Mouse (Mus musculus) 3T3-L1 (cell line): ENCODE measurements around the gene Ckm.

Experiments used
- DNase-seq: peaks from one replicate; pipeline ENCODE4 v3.0.0-alpha.2; 2015; ENCODE audit warnings: low read depth, low spot score

Ckm gene

GRCm38 (mm10) chr7:19430402-19430801, 25.8 kb downstream of the Ckm start:
- DNase-seq = no peak

GRCm38 (mm10) chr7:19432475-19432874, 27.9 kb downstream of the Ckm start:
- no peak for DNase-seq

- DNase-seq = no peak
Observed at GRCm38 (mm10) chr7:19436276-19436675, 31.7 kb downstream of the Ckm start.

GRCm38 (mm10) chr7:19437048-19437447, 32.5 kb downstream of the Ckm start:
- DNase-seq = no peak

GRCm38 (mm10) chr7:19441448-19442091, 37.0 kb downstream of the Ckm start:
- DNase-seq = no peak

GRCm38 (mm10) chr7:19443344-19443743, 38.8 kb downstream of the Ckm start:
- DNase-seq = peak; percentile 87

- no peak for DNase-seq
Observed at GRCm38 (mm10) chr7:19444801-19445200, 40.2 kb downstream of the Ckm start.

- DNase-seq = no peak
Observed at GRCm38 (mm10) chr7:19447689-19448088, 43.1 kb downstream of the Ckm start.

- no peak for DNase-seq
Observed at GRCm38 (mm10) chr7:19449165-19449564, 44.6 kb downstream of the Ckm start.

- DNase-seq = no peak
Observed at GRCm38 (mm10) chr7:19455186-19455585, 50.6 kb downstream of the Ckm start.

- DNase-seq = no peak
Observed at GRCm38 (mm10) chr7:19455819-19456495, 51.4 kb downstream of the Ckm start.

GRCm38 (mm10) chr7:19456628-19457027, 52.1 kb downstream of the Ckm start:
- DNase-seq = no peak

GRCm38 (mm10) chr7:19457414-19458071, 53.0 kb downstream of the Ckm start:
- no peak for DNase-seq

- peak; percentile 55 for DNase-seq
Observed at GRCm38 (mm10) chr7:19458072-19458486, 53.5 kb downstream of the Ckm start.

GRCm38 (mm10) chr7:19458591-19459111, 54.1 kb downstream of the Ckm start, which contains the start of gene Mark4:
Gene Mark4 (minus strand): TSS chr7:19458821.
- DNase-seq = peak; percentile 83

- no peak for DNase-seq
Observed at GRCm38 (mm10) chr7:19459144-19459870, 54.7 kb downstream of the Ckm start.

- no peak for DNase-seq
Observed at GRCm38 (mm10) chr7:19460500-19460899, 55.9 kb downstream of the Ckm start.

- peak; percentile 71 for DNase-seq
Observed at GRCm38 (mm10) chr7:19461488-19461887, 56.9 kb downstream of the Ckm start.

- DNase-seq = no peak
Observed at GRCm38 (mm10) chr7:19462443-19462842, 57.9 kb downstream of the Ckm start.

GRCm38 (mm10) chr7:19462884-19463381, 58.4 kb downstream of the Ckm start, which contains the start of gene Exoc3l2:
Gene Exoc3l2 (plus strand): TSS chr7:19463331.
- no peak for DNase-seq
